In genomic region chr4:142082703-142083102, GRCm38 (mm10) we compare ENCODE assay signal across 11 mouse cellular contexts. TPM values are rescaled to one million over a fixed set of nuclear protein-coding genes. Genes with fewer than 3 reads are reported as not detected.
DNase-seq lines count a peak whose midpoint lies in the region; ATAC-seq and TF ChIP-seq lines count a peak whose summit lies in the region.
"Had no signal": no experiment of that assay in that cellular context is flagged by ENCODE, and none has a peak within 500 bp of the region (broad histone marks: within the 10 kb centered on the region; RNA-seq: fewer than 3 reads in every experiment).

No protein-coding gene starts in this region.

- no peak overlapping the region for H3K4me3 ChIP-seq in hindbrain, postnatal 0 days (ENCODE audit: low read length)
- no peak overlapping the region for H3K4me3 ChIP-seq in hindbrain, embryonic 13.5 days
- no peak overlapping the region; the same call in 1 of the 2 replicates for H3K4me3 ChIP-seq in spleen, adult 2 months (ENCODE audit: extremely low read depth, insufficient read depth, insufficient read length)

- no peaks in the 10 kb centered on the region for H3K36me3 ChIP-seq in hindbrain, postnatal 0 days (ENCODE audit: insufficient read depth, low read length)
- H3K36me3 ChIP-seq in hindbrain, embryonic 13.5 days: no peaks in the 10 kb centered on the region
- H3K36me3 ChIP-seq in spleen, adult 2 months (ENCODE audit: control insufficient read depth, insufficient read depth, low read length): no peaks in the 10 kb centered on the region

- TF ChIP-seq CTCF in hindbrain, postnatal 0 days (IDR thresholded peaks at IDR 0.05; ENCODE audit: low read depth): no peak
- TF ChIP-seq CTCF in spleen, adult 2 months (IDR thresholded peaks at IDR 0.05; ENCODE audit: extremely low read depth, insufficient read depth, insufficient read length, insufficient replicate concordance): no peak

- TF ChIP-seq POLR2A in spleen, adult 2 months (IDR thresholded peaks at IDR 0.05; ENCODE audit: low read depth, low read length): no peak

- intact Hi-C loops in left cerebral cortex, postnatal 4 days (cut with DNase I): no loop called here

- peak; percentile 67 for DNase-seq in cerebellum, adult 9-11 months
- no peak for DNase-seq in cerebellum, adult 8-10 months
- DNase-seq in hindbrain, postnatal 0 days (ENCODE audit: low spot score): no peak
- DNase-seq in spleen, adult 2 months (ENCODE audit: low read depth in 1 of 2, low spot score in 2 of 2): no peak
- DNase-seq in spleen, postnatal 10 days (ENCODE audit: low spot score in 2 of 2): no peak
- no peak for DNase-seq in B cell, adult 2 months
- no peak for DNase-seq in left cerebral cortex, postnatal 4 days
- DNase-seq: adrenal gland, postnatal 10 days; layer of hippocampus, adult 9-11 months; lung, adult 2 months had no signal

- H3K27me3 ChIP-seq in hindbrain, postnatal 0 days (ENCODE audit: insufficient read depth, low read length): 0 out of 2 replicates have a peak, but pooled peaks cover 7% of the 10 kb centered on the region
- H3K27me3 ChIP-seq in hindbrain, embryonic 13.5 days: peaks cover 57% of the 10 kb centered on the region
- H3K27me3 ChIP-seq in spleen, adult 2 months (ENCODE audit: control insufficient read depth, insufficient read depth, low read length): peaks cover 4% of the 10 kb centered on the region; the same call in 1 of the 2 replicates

- H3K4me1 ChIP-seq in hindbrain, postnatal 0 days (ENCODE audit: insufficient read depth, low read length): peaks cover 23% of the 10 kb centered on the region; the same call in 1 of the 2 replicates
- H3K4me1 ChIP-seq in hindbrain, embryonic 13.5 days (replicated peaks): peaks cover 34% of the 10 kb centered on the region
- H3K4me1 ChIP-seq in spleen, adult 2 months (ENCODE audit: control insufficient read depth, insufficient read depth, insufficient read length): peaks cover under 1% of the 10 kb centered on the region

- no peak overlapping the region for H3K27ac ChIP-seq in hindbrain, postnatal 0 days
- no peak overlapping the region for H3K27ac ChIP-seq in hindbrain, embryonic 13.5 days
- H3K27ac ChIP-seq in spleen, adult 2 months (ENCODE audit: insufficient read depth, low read length): 0 out of 2 replicates have a peak overlapping the region, but pooled peaks have one; percentile 19

- H3K9ac ChIP-seq in hindbrain, postnatal 0 days (replicated peaks; ENCODE audit: low read length): no peak overlapping the region
- H3K9ac ChIP-seq in hindbrain, embryonic 13.5 days: no peak overlapping the region

- no peaks in the 10 kb centered on the region for H3K9me3 ChIP-seq in hindbrain, postnatal 0 days (ENCODE audit: low read length)
- no peaks in the 10 kb centered on the region for H3K9me3 ChIP-seq in hindbrain, embryonic 13.5 days

- no peak for ATAC-seq in hindbrain, postnatal 0 days
- no peak for ATAC-seq in hindbrain, embryonic 13.5 days (ENCODE audit: low FRiP score)

- whole genome bisulfite sequencing in hindbrain, postnatal 0 days: 78% methylated on average over 4 of the region's 4 CpGs
- 82% methylated on average over 4 of the region's 4 CpGs for WGBS in hindbrain, embryonic 13.5 days
- WGBS in spleen, adult 2 months: 80% methylated on average over 4 of the region's 4 CpGs

- H3K4me2 ChIP-seq in hindbrain, postnatal 0 days (ENCODE audit: low read depth, low read length): peak overlapping the region; percentile 80; the same call in 1 of the 2 replicates
- H3K4me2 ChIP-seq in hindbrain, embryonic 13.5 days: no peak overlapping the region

RNA-seq across cellular contexts. Expression of gene Tmem51, which starts 1.4 kb away (rescaled TPM):
- 7.5 and 7.6 TPM in 2 replicates for total RNA-seq in hindbrain, postnatal 0 days (2014; rRNA removed)
- polyA plus RNA-seq in hindbrain, postnatal 0 days (2015; fragmentation: Nextera tagmentation; extraction: Ambion mirVana): 7.8 and 8.6 TPM in 2 replicates
- polyA plus RNA-seq in hindbrain, embryonic 13.5 days (2015; fragmentation: Nextera tagmentation; extraction: Ambion mirVana): 5.6 and 6.4 TPM in 2 replicates
- polyA plus RNA-seq in spleen, adult 2 months (2012; rRNA removed): 21.0 and 22.2 TPM in 2 replicates
- total RNA-seq in left cerebral cortex, postnatal 4 days (2021): 1 to 10 TPM; 5.2 to 5.5 TPM
